Mouse (Mus musculus) lung, postnatal 0 days (tissue): ENCODE measurements at regions not wholly inside any gene's neighbourhood (a gene's known extent, or its start where the extent isn't known, plus 50 kb on each side); places are given as distances from the start of the nearest gene placed in this dataset.

ENCODE experiments used
- CTCF ChIP-seq: IDR thresholded peaks from 2 replicates; pipeline ENCODE4 v1.5.1; 2016; ENCODE audit warnings: antibody characterized with exemption, mild to moderate bottlenecking
- EP300 ChIP-seq: IDR thresholded peaks from 2 replicates; pipeline ENCODE4 v1.6.1; 2016; ENCODE audit warnings: antibody characterized with exemption, mild to moderate bottlenecking, control low read depth

DNA sequence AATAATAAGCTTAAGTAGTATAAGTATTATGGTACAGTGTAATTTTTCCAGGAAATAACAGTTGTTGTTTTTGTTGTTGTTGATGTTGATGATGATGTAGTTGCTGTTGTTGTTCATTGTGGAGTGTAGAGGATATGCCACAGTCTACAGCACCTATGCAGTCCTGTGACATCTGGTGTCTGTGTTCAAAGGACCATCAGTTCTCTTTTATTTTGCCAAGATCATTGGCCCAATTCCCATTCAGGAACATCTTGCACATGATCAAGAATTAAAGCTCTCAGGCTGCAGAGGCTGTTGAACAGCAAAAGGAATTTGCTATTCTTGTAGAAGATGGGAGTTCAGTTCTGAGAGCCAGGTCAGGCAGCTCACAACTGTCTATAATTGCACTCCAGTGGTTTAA is 841.3 kb upstream of the Chrm3 start:
- TF ChIP-seq CTCF (no peak), EP300 (no peak)
